Mouse (Mus musculus): Measurements from ENCODE around the gene Hk1. TPM values are rescaled to one million over a fixed set of nuclear protein-coding genes. Genes with fewer than 3 reads are reported as not detected.

Gene Hk1
- polyA plus RNA-seq, 1 experiment from 2014 or later: 135 TPM

DNA sequence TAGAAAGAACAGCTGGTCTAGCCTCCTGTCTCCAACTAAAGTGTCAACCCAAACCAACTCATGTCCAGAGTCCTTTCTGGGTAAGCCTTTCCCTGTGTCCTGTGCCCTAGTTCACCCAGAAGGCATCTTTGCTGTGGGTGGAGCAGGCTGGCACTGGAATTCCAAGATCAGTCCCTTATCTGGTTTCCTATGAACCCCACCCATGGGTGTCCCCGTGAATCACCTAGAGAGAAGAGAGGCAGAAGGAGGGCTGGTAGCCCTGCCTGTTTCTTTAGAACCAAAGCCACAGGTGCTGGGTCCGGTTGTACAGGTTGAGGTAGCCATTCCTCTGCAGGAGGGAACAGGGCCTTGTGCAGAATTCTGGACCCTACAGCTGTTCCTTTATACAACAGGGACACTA, 158.1 kb downstream of the Hk1 start:
- Histone ChIP-seq H3K4me3 (no peak overlapping the region), H3K27me3 (replicated peaks) (no peaks in the 10 kb centered on the region), H3K9me3 (no peaks in the 10 kb centered on the region), H3K27ac (no peak overlapping the region), H3K36me3 (replicated peaks) (no peaks in the 10 kb centered on the region), H3K4me2 (no peak overlapping the region), H3K9ac (no peak overlapping the region), H3K4me1 (no peaks in the 10 kb centered on the region)
- ATAC-seq (replicated peaks): no peak
- WGBS: 93% methylated on average over 2 of the region's 2 CpGs

- H3K4me1 ChIP-seq: no peaks in the 10 kb centered on the region
- H3K27me3 ChIP-seq (replicated peaks): no peaks in the 10 kb centered on the region
- no peak for ATAC-seq (replicated peaks)
- H3K4me2 ChIP-seq: no peak overlapping the region
- no peak overlapping the region for H3K4me3 ChIP-seq
- no peak overlapping the region for H3K27ac ChIP-seq
- no peak overlapping the region for H3K9ac ChIP-seq
- no peaks in the 10 kb centered on the region for H3K9me3 ChIP-seq
- no peaks in the 10 kb centered on the region for H3K36me3 ChIP-seq (replicated peaks)
- WGBS: 80% methylated on average over 8 of the region's 8 CpGs
These were observed 158.8 kb downstream of the Hk1 start for GRCm38 (mm10) chr10:62220732-62221514.

Other genes with a start within 250 kb of the Hk1 start
- 0.13 and 0.19 TPM in 2 replicates for gene Neurog3, start 246.8 kb downstream of the Hk1 start, polyA plus RNA-seq (2015; fragmentation: Nextera tagmentation; extraction: Ambion mirVana)
- gene Fam241b, start 236.0 kb downstream of the Hk1 start, polyA plus RNA-seq (2015; fragmentation: Nextera tagmentation; extraction: Ambion mirVana): 194 and 204 TPM in 2 replicates
- 21.1 and 23.4 TPM in 2 replicates for gene Tspan15, start 148.7 kb downstream of the Hk1 start, polyA plus RNA-seq (2015; fragmentation: Nextera tagmentation; extraction: Ambion mirVana)
- gene Tacr2, start 127.5 kb downstream of the Hk1 start, polyA plus RNA-seq (2015; fragmentation: Nextera tagmentation; extraction: Ambion mirVana): not detected in 2 replicates
- gene Hkdc1, start 42.6 kb upstream of the Hk1 start, polyA plus RNA-seq (2015; fragmentation: Nextera tagmentation; extraction: Ambion mirVana): 0.27 and 0.35 TPM in 2 replicates
- 1.2 and 1.5 TPM in 2 replicates for gene 4930507D05Rik, start 69.6 kb upstream of the Hk1 start, polyA plus RNA-seq (2015; fragmentation: Nextera tagmentation; extraction: Ambion mirVana)
- gene Supv3l1, start 69.8 kb upstream of the Hk1 start, polyA plus RNA-seq (2015; fragmentation: Nextera tagmentation; extraction: Ambion mirVana): 19.8 and 21.1 TPM in 2 replicates
- gene Vps26a, start 106.9 kb upstream of the Hk1 start, polyA plus RNA-seq (2015; fragmentation: Nextera tagmentation; extraction: Ambion mirVana): 52.6 and 55.0 TPM in 2 replicates
- gene Srgn, start 147.5 kb upstream of the Hk1 start, polyA plus RNA-seq (2015; fragmentation: Nextera tagmentation; extraction: Ambion mirVana): 10.5 and 12.1 TPM in 2 replicates
- gene Kif1bp, start 198.5 kb upstream of the Hk1 start, polyA plus RNA-seq (2015; fragmentation: Nextera tagmentation; extraction: Ambion mirVana): 76.4 and 77.3 TPM in 2 replicates
- 13.2 and 15.0 TPM in 2 replicates for gene Ddx21, start 222.4 kb upstream of the Hk1 start, polyA plus RNA-seq (2015; fragmentation: Nextera tagmentation; extraction: Ambion mirVana)